Mouse (Mus musculus) heart, adult 18-20 months (tissue): ENCODE data around the gene Pikfyve. TPM values are rescaled to one million over a fixed set of nuclear protein-coding genes. Genes with fewer than 3 reads are reported as not detected.
"Not testable (repeated sequence)": the region's sequence is repeated elsewhere in the genome, so short reads cannot be mapped to it uniquely, and the experiment has no call there.

ENCODE experiments used
- DNase-seq, 2 experiments: peaks; one replicate each; pipeline ENCODE4 v3.0.0; 2021 to 2022; ENCODE audit warnings: mixed read lengths in 1 of 2
- total RNA-seq, 2 experiments: library from RNA; stranded (reverse); gene quantifications; 2 replicates each; pipeline ENCODE4 v1.2.3; 2021

Pikfyve gene
- total RNA-seq, 2 experiments from 2014 or later = 7.8 to 11.5 TPM

DNA sequence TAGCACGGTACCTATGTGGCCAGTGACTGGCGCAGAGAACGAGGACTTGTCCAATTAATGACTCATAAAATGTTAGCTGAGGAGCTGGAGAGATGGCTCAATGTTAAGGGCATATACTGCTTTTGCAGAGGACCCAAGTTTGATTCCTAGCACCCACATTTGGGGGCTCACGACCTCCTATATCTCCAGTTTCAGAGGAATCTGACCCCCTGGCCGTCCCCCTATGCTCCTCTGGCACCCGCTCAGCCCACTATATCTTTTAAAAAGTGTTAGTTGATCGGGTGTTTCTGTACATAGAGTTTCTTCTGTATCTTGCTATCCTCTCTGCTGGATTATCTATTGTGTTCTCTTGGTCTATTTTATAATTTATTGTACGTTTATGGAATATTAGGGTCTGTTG, 1.5 kb upstream of the Pikfyve start:
- DNase-seq = no peak

DNA sequence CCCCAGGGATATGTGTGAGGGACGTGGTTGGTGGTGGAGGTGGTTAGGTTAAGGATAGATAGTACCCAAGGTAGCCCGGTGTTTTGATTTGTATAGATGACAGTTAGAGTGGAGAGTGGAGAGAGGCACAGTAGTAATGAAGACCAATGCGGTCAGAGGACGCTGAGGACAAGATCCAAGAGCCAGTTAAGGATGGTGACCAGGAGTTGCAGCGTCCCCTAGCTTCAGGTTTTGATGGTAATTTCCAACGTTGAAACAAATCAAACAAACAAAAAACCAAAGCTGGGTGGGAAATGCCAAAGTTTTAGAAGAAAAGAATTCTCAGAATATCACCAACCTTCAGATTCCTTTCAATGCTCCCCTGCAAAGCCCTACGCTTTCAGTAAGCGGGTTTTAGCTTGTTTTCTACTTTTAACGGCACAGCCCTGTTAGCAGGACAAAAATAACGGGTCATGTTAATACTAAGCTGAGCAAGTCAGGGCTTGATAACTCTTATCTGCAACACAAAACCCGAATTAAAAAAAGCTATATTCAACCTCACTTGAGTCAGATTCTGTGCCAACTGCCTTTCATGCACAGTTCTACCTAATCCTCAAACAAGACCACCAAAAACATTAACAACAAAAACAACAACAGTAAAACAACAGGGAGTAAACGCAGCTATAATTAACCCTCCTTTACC, 818 bp upstream of the Pikfyve start:
- peak; percentile 27 to 54 for DNase-seq

DNA sequence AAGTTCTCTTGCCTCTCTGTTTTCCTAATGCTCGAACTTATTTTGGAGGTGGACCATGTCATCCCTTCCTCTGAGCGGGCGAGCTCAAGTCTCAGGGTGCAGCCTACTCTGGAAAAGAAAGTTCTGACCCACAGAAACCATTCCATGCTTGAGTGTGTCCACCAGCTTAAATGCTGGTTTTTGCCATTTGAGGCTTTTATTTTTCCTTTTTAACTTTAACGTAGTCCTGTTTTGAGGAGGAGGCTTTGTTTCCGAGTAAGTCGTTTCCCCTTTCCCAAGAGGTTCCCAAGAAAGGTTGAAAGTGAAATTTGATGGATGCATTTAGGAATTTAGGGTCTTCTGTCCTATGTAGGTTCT, 569 bp downstream of the Pikfyve start:
- DNase-seq = no peak

DNA sequence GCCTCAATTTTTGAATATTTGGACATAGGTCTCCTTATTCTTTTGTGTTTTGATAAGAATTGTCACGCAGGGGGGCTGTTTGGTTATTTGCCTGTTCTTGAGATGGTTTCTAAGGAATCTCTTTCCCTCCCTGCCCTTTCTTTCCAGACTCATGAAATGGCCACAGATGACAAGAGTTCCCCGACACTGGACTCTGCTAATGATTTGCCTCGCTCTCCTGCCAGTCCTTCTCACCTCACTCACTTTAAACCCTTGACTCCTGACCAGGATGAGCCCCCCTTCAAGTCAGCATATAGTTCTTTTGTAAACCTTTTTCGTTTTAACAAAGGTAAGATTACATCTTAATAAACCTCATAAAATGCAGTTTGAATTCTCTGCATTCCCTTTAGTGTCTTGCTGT, 3.7 kb downstream of the Pikfyve start:
- no peak for DNase-seq

DNA sequence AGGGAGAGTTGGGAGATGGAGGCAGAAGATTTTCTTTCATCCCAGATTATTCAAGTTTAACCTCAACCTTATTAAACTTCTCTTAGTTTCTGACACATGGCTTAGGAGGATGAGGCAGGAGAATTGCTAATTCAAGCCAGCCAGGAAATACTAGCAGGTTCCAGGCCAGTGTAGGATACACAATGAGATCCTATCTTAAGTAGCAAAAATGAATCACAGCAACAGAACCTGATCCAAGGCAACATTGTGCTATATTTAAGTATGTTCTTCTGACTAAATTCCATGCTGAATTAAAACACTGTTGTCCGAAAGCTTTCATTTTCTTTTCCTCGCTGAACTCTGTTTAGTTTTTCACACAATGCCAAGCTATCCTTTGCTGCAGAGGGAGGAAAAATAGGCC, 6.7 kb downstream of the Pikfyve start:
- no peak for DNase-seq

DNA sequence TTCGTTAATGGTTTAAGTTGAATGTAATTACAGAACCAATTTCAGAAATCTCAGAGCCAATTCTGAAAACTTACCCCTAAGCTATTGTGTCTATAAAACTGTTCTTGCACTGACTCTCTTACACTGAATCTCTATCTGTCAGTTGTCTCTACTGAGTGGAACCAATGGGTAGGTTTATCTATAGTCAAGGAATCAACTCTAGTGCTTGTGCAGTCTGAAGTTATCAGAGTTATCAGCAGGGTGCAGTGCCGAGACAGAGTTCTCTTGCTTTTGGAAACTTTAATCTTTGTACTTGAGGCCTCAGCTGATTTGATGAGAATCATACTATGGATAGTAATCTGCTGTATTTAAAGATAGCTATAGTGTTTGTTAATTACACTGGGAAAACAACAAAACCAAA, 11.9 kb downstream of the Pikfyve start:
- DNase-seq = no peak

DNA sequence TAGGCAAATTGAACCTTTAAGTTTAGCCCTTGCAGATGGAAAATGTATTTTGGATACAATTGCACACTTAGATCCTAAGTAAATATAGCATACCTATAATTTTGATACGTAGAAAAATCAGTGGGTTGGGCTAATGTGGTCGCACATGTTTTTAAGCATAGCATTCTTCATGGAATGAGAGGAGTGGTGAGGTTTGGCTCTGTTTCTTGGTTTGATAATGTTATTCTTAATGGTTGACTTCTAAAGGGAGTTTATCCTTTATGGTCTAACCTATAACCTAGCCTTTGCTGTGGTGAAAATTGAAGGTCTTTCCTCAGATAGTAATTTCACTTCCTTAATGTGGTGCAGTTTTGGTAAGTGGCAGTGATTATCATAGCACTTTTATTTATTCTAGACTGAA, 12.4 kb downstream of the Pikfyve start:
- DNase-seq = no peak

DNA sequence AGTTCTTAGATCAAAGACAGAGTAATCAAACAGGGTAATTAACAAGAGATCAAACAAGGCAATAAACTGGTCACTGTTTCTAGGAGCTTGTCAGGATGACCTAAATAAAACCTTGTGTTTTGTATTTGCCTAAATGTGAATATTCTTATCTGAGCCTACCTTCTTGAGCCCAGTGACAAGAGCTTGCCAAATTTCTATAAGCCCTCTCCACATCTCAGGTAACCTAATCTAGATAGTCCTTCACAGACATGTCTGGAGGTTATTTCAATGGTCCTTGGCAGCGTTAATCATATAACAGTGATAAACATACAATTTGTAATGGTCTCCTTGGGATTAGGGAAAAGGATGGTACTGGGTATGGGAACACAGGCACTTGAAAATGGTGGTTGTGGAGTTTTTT, 17.8 kb downstream of the Pikfyve start:
- no peak for DNase-seq

DNA sequence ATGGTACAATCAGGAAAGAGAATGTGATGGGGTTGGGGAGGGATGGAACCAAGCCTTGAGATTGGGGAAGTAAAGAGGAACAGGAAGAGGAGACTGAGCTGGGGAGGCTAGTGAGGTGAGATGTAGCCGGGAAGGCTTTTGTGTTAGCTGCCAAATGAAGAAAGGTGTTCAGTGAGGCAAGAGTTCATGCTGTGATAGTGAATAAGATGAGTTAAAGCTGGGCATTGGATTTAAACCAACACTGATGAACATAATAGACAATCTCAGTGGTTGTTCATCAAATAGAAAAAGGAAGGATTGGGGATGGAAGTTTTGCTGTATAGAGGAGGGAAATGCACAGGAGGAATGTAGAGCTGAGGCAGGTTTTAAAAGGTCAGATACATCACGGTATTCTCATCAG, 26.7 kb downstream of the Pikfyve start:
- DNase-seq = no peak

DNA sequence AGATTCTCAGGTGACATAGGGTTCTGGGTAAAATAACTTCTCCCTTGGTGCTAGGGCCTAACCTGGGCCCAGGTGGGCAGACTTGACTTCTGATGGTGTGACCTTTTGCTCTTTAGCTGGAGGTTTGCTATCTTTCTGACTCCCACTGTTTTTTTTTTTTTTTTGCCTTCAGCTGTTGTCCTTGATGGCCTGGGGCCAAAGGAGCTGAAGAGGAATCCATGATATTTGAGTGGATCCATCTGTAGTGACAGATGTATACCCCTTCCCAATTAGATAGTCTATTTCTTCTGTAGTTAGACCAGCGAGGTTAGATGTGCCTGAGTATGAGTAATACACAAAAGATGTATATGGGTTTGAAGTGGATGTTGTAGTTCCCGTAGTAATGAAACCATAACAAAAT, 31.1 kb downstream of the Pikfyve start:
- DNase-seq = no peak

DNA sequence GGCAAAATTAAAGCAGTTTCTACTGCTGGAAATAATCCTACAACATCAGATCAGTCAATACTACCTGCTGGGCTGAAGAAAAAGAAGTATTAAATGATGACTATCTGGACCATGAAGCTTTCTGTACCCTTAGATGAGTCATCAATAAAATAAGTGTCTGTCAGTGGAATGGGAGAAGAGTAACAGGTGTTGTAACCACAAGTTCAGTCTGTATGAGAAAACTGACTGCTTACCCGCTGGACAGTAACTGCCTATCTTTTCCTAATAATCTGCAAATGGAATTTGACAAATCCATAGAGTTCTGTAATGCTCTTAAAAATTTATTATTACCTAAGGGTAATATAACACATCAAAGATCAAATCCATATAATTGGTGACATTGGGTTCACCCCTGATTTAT, 31.5 kb downstream of the Pikfyve start:
- DNase-seq = no peak

DNA sequence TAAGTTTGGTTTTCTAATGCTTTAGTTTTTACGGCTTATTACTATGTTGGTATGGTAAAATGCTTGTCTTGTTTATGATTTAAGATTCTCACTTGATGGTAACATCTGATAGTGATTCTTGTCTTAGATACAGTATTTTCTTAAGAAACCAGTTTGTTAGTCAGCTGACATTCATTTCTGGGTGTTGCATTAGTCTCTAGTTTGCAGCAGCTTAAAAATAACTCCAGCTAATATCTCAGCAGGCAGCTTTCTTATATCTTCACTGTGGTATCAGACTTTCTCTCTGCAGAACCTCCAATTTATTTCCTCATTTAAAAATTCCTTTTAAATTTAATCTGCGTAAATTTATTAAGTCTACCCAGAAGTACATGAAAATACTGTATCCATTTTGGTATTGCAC, 37.2 kb downstream of the Pikfyve start:
- no peak for DNase-seq

DNA sequence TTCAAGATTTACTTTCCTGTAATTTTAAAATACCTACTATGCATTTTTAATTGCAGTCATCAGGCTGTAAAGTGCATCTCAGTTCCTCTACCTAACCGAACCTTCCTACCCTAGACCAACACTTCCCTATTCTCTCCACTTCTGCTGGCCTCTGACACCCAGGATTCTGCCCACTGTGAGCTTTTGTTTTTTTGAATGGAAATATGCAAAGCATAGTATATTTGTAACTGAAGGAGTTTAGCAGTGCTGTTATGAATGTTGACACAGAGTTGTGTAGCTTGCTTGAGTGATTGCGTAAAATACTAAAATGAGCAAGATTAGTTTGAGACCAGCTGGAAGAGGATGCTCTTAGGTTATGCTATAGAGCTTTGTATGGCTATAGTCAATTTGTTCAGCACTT, 41.2 kb downstream of the Pikfyve start:
- DNase-seq = no peak

DNA sequence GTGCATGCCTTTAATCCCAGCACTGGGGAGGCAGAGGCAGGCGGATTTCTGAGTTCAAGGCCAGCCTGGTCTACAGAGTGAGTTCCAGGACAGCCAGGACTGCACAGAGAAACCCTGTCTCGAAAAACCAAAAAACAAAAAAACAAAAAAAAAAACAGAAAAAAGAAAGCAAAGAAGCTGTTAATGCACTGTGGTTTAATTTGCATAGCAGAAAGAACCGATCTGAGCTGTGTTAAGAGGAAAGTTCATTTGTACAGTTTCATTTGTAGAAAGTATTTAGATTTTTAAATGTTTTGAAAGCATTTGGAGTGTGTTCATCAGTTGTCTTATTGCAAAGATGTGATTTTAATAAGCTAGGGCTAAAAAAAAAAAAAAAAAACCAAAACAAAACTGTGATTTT, 43.3 kb downstream of the Pikfyve start:
- not testable (repeated sequence) for DNase-seq

DNA sequence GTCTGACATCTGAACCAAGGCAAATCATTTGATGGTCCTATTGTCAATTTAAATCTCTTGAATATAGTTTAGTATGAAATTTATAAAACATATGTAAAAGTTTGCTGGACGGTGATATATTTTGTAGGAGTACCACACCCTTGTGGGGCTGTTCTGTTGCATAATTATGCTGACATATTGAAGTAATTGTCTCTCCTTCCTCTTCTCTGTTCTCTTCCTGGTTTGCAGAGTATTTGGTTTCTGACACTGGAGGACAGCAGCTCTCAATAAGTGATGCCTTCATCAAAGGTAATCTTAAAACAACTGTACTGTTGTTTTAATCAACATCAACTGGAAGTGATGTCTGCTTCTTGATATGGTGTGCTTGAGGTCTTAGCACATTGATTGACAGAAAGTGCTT, 44.1 kb downstream of the Pikfyve start:
- DNase-seq = no peak

DNA sequence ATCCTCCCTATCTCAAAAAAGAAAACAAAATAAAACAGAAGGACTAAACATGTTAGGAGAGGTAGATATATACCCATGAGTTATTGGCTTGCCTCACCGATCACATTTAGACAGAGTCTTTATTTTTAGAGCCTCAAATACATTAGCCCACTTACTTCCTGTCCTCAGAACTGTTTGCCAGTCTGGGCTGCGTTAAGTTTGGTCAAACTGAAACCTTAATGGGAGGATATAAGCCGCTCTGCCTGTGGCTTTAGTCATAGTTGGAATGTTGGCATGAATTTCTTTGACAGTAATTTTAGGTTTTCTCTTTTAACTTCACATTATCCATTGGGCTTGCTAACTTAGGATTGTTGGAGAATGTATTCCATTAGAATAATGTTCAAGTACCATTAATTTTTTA, 51.2 kb downstream of the Pikfyve start:
- no peak for DNase-seq

DNA sequence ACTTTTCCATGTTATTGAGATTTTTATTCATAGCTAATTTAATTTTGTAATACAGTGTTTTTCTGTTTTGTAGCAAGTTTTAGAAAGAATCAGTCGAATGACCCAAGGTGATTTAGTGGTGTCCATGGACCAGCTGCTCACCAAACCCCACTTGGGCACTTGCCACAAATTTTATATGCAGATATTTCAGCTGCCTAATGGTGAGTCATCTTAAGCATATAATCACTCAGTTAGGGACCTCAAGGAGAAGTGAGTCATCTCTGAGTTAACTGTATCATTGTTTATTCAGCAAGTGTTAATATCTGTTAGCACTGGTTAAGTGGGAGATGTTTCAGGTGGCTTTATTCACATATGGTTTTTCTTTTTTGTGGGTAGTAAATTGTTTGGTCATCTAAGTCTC, 59.2 kb downstream of the Pikfyve start:
- no peak for DNase-seq

DNA sequence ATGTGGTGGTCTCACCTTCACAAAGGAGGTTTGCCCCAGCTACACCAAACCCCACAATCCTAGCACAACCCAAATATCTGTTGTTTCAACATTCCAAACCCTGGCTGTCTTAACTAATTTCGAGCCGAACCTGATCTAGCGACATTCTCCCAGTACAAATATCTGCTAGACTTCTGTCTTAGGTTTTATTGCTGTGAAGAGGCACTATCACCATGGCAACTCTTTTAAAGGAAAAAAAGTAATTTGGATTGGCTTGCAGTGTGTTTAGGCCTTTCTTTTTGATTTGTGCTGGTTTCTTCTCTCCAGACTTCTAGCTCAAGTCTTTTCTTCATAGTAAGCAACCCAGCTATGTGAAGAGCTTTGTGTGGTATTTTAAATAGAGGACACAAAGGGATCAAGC, 94.0 kb downstream of the Pikfyve start:
- DNase-seq = no peak

DNA sequence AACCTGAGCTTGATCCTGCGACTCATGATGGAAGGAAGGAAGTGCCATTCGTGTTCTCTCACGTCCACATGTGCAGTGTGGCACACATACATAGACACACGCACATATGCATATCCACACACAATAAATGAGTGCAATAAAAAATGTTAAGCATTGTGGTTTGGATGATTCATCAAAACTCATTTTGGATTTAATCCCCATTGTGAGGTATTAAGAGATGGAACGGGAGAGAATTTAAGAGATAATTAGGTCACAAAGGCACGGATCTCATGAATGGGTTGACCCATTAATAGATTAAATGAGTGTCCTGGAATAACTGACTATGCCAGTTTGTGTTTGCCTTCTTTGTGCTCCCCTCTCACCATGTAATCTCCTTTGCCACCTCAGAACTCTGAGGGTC, 95.3 kb downstream of the Pikfyve start, which contains the start of gene Pth2r:
Pth2r (plus strand) TSS at position 301 of the 400 bp plus-strand sequence.
- DNase-seq = no peak

DNA sequence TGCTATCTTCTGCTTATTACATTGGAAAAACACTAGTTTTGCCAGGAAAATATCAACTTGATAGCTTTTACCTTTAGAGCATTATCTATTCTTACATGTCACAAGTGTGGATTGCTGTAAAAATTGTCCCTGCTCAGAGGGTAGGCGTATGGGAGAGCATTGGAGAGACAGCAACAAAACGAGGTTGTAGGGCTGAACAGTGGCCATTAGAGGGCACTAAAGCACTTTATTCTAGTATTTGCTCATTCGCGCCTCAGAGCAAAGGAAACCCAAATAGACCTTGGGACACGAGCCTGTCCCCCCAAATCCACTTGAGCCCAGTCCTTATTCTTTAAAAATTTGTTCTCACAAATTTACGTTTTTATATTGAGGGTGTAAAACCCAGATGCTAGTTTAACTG, 96.3 kb downstream of the Pikfyve start:
- DNase-seq = peak; percentile 21 to 66

DNA sequence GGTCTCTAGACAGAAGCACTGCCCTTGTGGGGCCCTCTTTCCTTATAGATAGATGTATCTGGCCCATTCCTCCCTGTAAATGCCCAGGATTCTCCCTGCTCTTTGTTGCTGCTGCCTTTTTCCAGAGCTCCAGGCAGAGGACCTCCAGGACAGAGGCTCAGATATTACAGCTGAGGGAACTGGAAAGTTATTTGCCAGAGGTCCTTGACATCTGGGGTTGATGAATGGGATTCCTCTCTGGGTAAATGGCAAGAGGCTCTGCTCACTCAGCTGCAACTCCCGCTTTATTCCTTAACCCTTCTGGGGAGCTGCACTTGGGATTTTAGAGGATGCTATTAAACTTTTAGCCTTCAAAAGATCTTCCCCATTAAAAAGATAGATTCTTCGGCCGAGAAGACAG, 122.0 kb downstream of the Pikfyve start:
- no peak for DNase-seq

DNA sequence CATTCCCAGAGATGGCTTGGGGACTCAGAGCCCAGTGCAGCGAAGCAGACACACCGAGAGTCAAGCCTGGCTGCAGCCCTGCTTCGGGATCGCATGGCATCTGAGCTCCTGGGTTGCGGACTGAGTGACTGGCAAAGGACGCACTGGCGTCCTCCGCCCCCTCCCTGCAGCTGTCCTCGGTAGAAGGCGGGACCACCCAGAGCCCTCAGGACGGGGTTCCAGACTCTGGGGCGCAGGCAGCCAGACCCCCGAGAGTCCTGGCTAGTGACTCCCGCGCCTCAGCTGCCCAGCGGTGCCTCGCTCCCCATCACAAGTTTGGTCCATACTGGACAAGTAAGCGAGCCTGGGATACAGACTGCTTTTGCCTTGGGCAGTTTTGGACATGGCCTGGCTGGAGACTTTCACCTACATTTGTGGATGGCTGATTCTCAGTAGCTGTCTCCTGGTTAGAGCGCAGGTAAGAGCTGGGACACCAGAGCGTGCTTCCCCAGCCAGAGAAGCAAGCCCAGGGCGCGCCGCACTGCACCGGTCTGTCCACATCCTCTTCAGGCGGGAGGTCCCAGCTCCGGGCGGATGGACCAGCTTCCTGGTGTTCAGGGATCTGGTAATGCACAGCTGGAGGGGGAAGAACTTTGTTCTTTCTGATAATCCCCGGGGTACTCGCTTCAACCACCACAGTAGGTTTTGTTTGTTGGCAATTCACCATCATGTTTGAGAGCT, 124.9 kb downstream of the Pikfyve start:
- DNase-seq = no peak

DNA sequence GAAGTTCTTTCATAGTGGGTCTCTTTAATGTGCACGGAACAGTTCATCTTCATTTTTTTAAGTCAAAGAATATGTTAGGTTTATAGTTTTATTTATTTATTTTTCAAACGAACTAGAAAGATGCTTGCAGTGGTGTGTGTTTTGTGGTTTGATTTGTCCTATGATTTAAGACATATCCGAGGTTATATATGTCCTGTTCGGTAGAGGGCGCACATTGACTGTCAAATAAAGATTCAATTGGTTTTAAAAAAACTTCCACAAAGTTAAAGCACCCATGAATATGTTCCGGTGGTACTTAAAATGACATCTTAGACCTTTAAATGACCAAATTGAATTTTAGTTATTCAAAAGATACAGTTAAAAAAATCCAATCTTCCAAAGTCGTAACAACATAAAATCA, 125.6 kb downstream of the Pikfyve start:
- peak in 1 of 2 experiments; percentile 20 for DNase-seq

DNA sequence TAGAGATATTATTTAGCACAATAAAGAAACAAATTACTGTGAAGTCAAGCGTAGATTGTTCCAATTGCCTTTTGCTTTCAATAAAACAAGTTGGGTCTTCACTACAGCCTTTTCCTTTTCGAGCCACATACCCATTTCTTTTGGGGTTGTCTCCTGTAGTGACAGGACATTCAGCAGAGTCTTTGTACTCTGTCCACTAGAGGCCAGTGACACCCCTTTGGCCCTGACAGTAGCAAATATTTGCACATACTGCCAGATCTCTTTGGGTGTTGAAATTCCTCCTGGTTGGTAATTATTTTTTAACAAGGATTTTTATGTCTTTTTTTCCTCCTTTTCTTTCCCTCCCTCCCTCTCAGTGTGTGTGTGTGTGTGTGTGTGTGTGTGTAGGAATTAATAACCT, 126.4 kb downstream of the Pikfyve start:
- no peak for DNase-seq
